Mouse (Mus musculus): ENCODE measurements around the gene 5430402E10Rik. TPM values are rescaled to one million over a fixed set of nuclear protein-coding genes. Genes with fewer than 3 reads are reported as not detected.
"Not testable (repeated sequence)": the region's sequence is repeated elsewhere in the genome, so short reads cannot be mapped to it uniquely, and the experiment has no call there.

Gene 5430402E10Rik
- not detected in 2 replicates for total RNA-seq (2015; ENCODE audit: low replicate concordance)
- not detected in 2 replicates for total RNA-seq (2017; ENCODE audit: low replicate concordance)

GRCm38 (mm10) chrX:77924962-77925361 is at the start of gene 5430402E10Rik:
Gene 5430402E10Rik, minus strand, starts transcription at chrX:77925062.
- ATAC-seq (replicated peaks; ENCODE audit: low FRiP score, poor library complexity, severe bottlenecking): not testable (repeated sequence)

- not testable (repeated sequence) for ATAC-seq (replicated peaks; ENCODE audit: low FRiP score, poor library complexity, severe bottlenecking)
Measured at GRCm38 (mm10) chrX:77880033-77880432, 44.8 kb downstream of the 5430402E10Rik start.

Other genes starting within 250 kb of the 5430402E10Rik start
- gene Prkx, start 128.8 kb downstream of the 5430402E10Rik start, total RNA-seq (2015; ENCODE audit: low replicate concordance): 4.4 and 10.2 TPM in 2 replicates
- gene Prkx, start 128.8 kb downstream of the 5430402E10Rik start, total RNA-seq (2017; ENCODE audit: low replicate concordance): 2.6 and 3.3 TPM in 2 replicates
- gene Pbsn, start 71.4 kb downstream of the 5430402E10Rik start, total RNA-seq (2015; ENCODE audit: low replicate concordance): not detected in 2 replicates
- not detected in 2 replicates for gene Pbsn, start 71.4 kb downstream of the 5430402E10Rik start, total RNA-seq (2017; ENCODE audit: low replicate concordance)
- gene Gm14744, start 60.3 kb downstream of the 5430402E10Rik start, total RNA-seq (2015; ENCODE audit: low replicate concordance): not detected in 2 replicates
- not detected in 2 replicates for gene Gm14744, start 60.3 kb downstream of the 5430402E10Rik start, total RNA-seq (2017; ENCODE audit: low replicate concordance)
- not detected in 2 replicates for gene Obp1a, start 166.3 kb upstream of the 5430402E10Rik start, total RNA-seq (2015; ENCODE audit: low replicate concordance)
- not detected in 2 replicates for gene Obp1a, start 166.3 kb upstream of the 5430402E10Rik start, total RNA-seq (2017; ENCODE audit: low replicate concordance)
- not detected in 2 replicates for gene Gm5938, start 200.4 kb upstream of the 5430402E10Rik start, total RNA-seq (2015; ENCODE audit: low replicate concordance)
- gene Gm5938, start 200.4 kb upstream of the 5430402E10Rik start, total RNA-seq (2017; ENCODE audit: low replicate concordance): not detected in 2 replicates